Mouse (Mus musculus) lung, embryonic 14.5 days (tissue): ENCODE results near the gene Tnks2. TPM values are rescaled to one million over a fixed set of nuclear protein-coding genes. Genes with fewer than 3 reads are reported as not detected.

ENCODE experiments used
- ATAC-seq: fragments of 200-750 bp; cut with Nextera tagmentation; 2 replicates; pipeline ENCODE4 v1.8.0; 2017; ENCODE audit warnings: mild to moderate bottlenecking, moderate TSS enrichment, moderate library complexity; ENCODE audit not compliant: insufficient read depth
- DNase-seq: peaks from one replicate; pipeline ENCODE4 v3.0.0-alpha.2; 2015
- H3K27ac ChIP-seq: fragments of 300-500 bp; sonication (generic); 2 replicates; pipeline ENCODE4 v1.5.1; 2014; ENCODE audit warnings: low read depth, mild to moderate bottlenecking, moderate library complexity
- H3K27me3 ChIP-seq: fragments of 300-500 bp; sonication (generic); 2 replicates; pipeline ENCODE4 v1.6.1; 2014; ENCODE audit warnings: low read length, control low read depth; ENCODE audit not compliant: insufficient read depth
- H3K36me3 ChIP-seq: fragments of 300-500 bp; sonication (generic); 2 replicates; pipeline ENCODE4 v1.6.1; 2014; ENCODE audit warnings: control low read depth; ENCODE audit not compliant: insufficient read depth
- H3K4me1 ChIP-seq: fragments of 300-500 bp; sonication (generic); 2 replicates; pipeline ENCODE4 v1.6.1; 2014; ENCODE audit warnings: antibody characterized with exemption, control low read depth; ENCODE audit not compliant: insufficient read depth
- H3K4me2 ChIP-seq: fragments of 300-500 bp; sonication (generic); 2 replicates; pipeline ENCODE4 v1.6.1; 2014; ENCODE audit warnings: mild to moderate bottlenecking
- H3K4me3 ChIP-seq: fragments of 300-500 bp; sonication (generic); 2 replicates; pipeline ENCODE4 v1.5.1; 2014; ENCODE audit warnings: low read depth, low read length
- H3K9ac ChIP-seq: fragments of 300-500 bp; sonication (generic); 2 replicates; pipeline ENCODE4 v1.6.1; 2014
- H3K9me3 ChIP-seq: fragments of 300-500 bp; sonication (generic); 2 replicates; pipeline ENCODE4 v1.6.1; 2016; ENCODE audit warnings: low read depth, low read length, control low read depth
- CTCF ChIP-seq: IDR thresholded peaks from 2 replicates; pipeline ENCODE4 v1.5.1; 2016; ENCODE audit warnings: antibody characterized with exemption, low read depth
- WGBS: fragments of 180-500 bp; shearing (Covaris S2); extraction: QIAGEN DNeasy Blood & Tissue Kit; methylation state at CpG from one replicate; pipeline ENCODE4 v1.1.7; 2014; 5-methylcytosine and 5-hydroxymethylcytosine counted together
- polyA plus RNA-seq: library from polyadenylated mRNA; unstranded; fragments of >200 nt; fragmentation: Nextera tagmentation; extraction: Ambion mirVana; gene quantifications from 2 replicates; pipeline ENCODE4 v1.2.1, GENCODE M21; 2014

The Tnks2 gene
- polyA plus RNA-seq, 1 experiment from 2014 or later = 87.2 TPM

DNA sequence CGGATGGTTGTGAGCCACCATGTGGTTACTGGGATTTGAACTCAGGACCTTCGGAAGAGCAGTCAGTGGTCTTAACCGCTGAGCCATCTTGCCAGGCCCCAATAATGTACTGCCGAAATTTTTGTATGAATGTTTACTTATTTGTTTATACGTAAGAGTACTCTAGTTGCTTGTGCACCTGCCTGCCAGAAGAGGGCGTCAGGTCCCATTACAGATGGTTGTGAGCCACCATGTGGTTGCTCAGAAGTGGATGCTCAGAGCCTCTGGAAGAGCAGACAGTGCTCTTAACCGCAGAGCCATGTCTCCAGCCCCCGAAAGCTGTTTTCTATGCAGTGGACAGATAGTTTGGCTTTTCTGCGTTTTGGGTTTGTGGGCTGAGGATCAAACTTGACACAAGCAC lies 63.7 kb downstream of the Tnks2 start:
- no peak for ATAC-seq
- no peak overlapping the region for H3K27ac ChIP-seq
- H3K36me3 ChIP-seq = peaks cover 20% of the 10 kb centered on the region
- H3K9ac ChIP-seq = no peak overlapping the region
- no peak overlapping the region for H3K4me3 ChIP-seq
- H3K4me1 ChIP-seq = no peaks in the 10 kb centered on the region
- peak; percentile 67 for TF ChIP-seq CTCF
- no peaks in the 10 kb centered on the region for H3K9me3 ChIP-seq
- WGBS = 52% methylated on average over 9 of the region's 9 CpGs
- peak; percentile 68 for DNase-seq
- no peaks in the 10 kb centered on the region for H3K27me3 ChIP-seq
- no peak overlapping the region for H3K4me2 ChIP-seq

DNA sequence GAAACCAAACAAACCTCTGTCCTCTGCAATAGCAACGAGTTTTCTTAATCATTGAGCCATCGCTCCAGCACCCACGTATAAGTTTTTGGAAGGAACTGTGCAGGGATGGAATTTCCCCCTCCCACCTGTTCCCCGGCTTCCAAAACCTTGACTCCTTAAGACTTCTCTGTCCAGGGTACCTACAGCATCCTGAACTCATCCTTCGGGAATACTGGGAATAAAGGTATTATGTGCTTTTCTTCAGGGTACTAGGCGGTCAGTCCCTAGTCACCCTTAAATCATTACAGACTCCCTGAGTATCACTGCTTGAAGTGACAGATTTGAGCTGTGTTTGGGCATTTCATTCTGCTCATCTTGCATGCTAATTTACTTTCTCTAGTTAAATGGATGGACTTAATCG lies 69.3 kb downstream of the Tnks2 start:
- Histone ChIP-seq H3K9ac (no peak overlapping the region), H3K27ac (no peak overlapping the region), H3K36me3 (no peaks in the 10 kb centered on the region), H3K27me3 (no peaks in the 10 kb centered on the region), H3K4me3 (no peak overlapping the region; the same call in 1 of the 2 replicates), H3K9me3 (no peaks in the 10 kb centered on the region), H3K4me1 (no peaks in the 10 kb centered on the region), H3K4me2 (peak overlapping the region; percentile 93)
- no peak for ATAC-seq
- 38% methylated on average over 7 of the region's 7 CpGs for WGBS
- TF ChIP-seq CTCF = no peak
- no peak for DNase-seq

- peak; percentile 85; the same call in 1 of the 2 replicates for ATAC-seq
- WGBS = 2% methylated on average over 41 of the region's 41 CpGs
- no peak for TF ChIP-seq CTCF
- no peaks in the 10 kb centered on the region for H3K36me3 ChIP-seq
- DNase-seq = peak; percentile 62
- H3K27me3 ChIP-seq = no peaks in the 10 kb centered on the region
- no peaks in the 10 kb centered on the region for H3K9me3 ChIP-seq
- H3K4me2 ChIP-seq = peak overlapping the region; percentile 93
- peak overlapping the region; percentile 59 for H3K4me3 ChIP-seq
- no peaks in the 10 kb centered on the region for H3K4me1 ChIP-seq
- peak overlapping the region; percentile 71 for H3K9ac ChIP-seq
- H3K27ac ChIP-seq = peak overlapping the region; percentile 58; the same call in 1 of the 2 replicates
Measured at GRCm38 (mm10) chr19:36904211-36905007, 70.4 kb downstream of the Tnks2 start.

DNA sequence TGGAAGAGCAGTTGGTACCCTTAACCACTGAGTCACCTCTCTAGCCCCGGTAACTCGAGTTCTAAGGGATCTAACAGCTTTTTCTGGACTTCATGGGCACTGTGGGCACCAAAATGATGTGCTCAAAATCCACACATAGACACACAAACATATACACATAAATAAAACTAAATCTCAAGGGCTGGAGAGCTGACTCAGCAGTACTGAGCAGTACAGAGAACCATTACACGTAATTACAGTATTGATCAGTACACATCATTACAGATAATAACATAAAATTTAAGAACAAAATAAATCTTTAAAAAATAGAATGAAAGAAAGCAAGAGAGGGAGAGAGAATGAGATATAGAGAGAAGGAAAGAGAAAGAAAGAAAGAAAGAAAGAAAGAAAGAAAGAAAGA lies 75.1 kb downstream of the Tnks2 start:
- no peak overlapping the region for H3K4me3 ChIP-seq
- H3K4me2 ChIP-seq = no peak overlapping the region
- no peak overlapping the region for H3K27ac ChIP-seq
- H3K9me3 ChIP-seq = no peaks in the 10 kb centered on the region
- DNase-seq = no peak
- TF ChIP-seq CTCF = no peak
- ATAC-seq = no peak
- no peaks in the 10 kb centered on the region for H3K36me3 ChIP-seq
- H3K9ac ChIP-seq = no peak overlapping the region
- WGBS = 77% methylated on average over 3 of the region's 3 CpGs
- H3K27me3 ChIP-seq = no peaks in the 10 kb centered on the region
- no peaks in the 10 kb centered on the region for H3K4me1 ChIP-seq

GRCm38 (mm10) chr19:36909676-36910292 lies 75.8 kb downstream of the Tnks2 start:
- peak; percentile 83 for DNase-seq
- WGBS = 18% methylated on average over 9 of the region's 9 CpGs
- Histone ChIP-seq H3K4me1 (no peaks in the 10 kb centered on the region), H3K27me3 (no peaks in the 10 kb centered on the region), H3K4me2 (no peak overlapping the region), H3K27ac (no peak overlapping the region), H3K9me3 (no peaks in the 10 kb centered on the region), H3K36me3 (no peaks in the 10 kb centered on the region), H3K9ac (no peak overlapping the region), H3K4me3 (no peak overlapping the region)
- no peak for ATAC-seq
- peak; percentile 76 for TF ChIP-seq CTCF

DNA sequence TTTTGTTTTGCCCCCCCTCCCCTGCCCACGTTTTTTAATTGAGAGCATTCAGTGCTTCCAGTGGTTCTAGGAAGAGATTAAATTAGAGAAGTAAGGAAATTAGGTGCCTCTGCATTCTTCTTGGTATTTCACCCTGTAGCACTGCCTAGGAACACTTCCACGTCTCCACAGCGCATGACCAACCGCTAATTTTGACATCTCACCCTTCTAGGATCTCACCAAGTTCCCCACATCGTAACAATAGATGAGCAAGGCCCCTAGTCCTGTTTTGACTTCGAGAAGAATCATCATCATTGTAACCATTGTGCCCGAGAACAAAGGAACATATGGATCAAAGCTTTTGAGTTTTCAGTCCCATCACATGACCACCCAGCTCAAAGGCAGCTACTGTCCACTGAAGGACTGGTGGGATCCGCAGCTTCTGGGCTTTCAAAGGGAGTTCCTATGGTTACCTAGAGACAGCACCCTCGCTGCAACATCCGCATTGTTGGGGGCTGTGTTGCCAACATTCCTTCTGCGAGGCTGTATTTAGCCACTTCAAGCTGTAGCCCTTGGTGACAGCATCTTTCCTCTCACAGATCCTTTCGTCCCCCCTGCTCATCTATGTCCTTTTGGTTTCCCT lies 76.5 kb downstream of the Tnks2 start:
- Histone ChIP-seq H3K9ac (no peak overlapping the region), H3K27ac (no peak overlapping the region), H3K4me1 (no peaks in the 10 kb centered on the region), H3K27me3 (no peaks in the 10 kb centered on the region), H3K4me2 (no peak overlapping the region), H3K9me3 (no peaks in the 10 kb centered on the region), H3K4me3 (no peak overlapping the region), H3K36me3 (no peaks in the 10 kb centered on the region)
- no peak for DNase-seq
- ATAC-seq = no peak
- TF ChIP-seq CTCF = no peak
- 44% methylated on average over 12 of the region's 12 CpGs for WGBS

GRCm38 (mm10) chr19:36913064-36913463 lies 79.0 kb downstream of the Tnks2 start:
- Histone ChIP-seq H3K9me3 (no peaks in the 10 kb centered on the region), H3K4me3 (no peak overlapping the region), H3K36me3 (no peaks in the 10 kb centered on the region), H3K4me2 (no peak overlapping the region), H3K27me3 (no peaks in the 10 kb centered on the region), H3K9ac (no peak overlapping the region), H3K4me1 (no peaks in the 10 kb centered on the region), H3K27ac (no peak overlapping the region)
- DNase-seq (no peak), ATAC-seq (no peak)
- 76% methylated on average over 7 of the region's 7 CpGs for WGBS
- TF ChIP-seq CTCF = no peak
